Mouse (Mus musculus) adrenal gland (tissue): ENCODE results near the gene Crybg1.

ENCODE experiments used
- intact Hi-C: fragments of 180-260 bp; cut with DNase I; formaldehyde crosslinking; loops from one replicate; pipeline ENCODE4 v1.15.1; 2025
- long read RNA-seq, 2 experiments: library from polyadenylated mRNA; unstranded; transcript quantifications; one replicate each; pipeline ENCODE4 v2.0.0; 2020; ENCODE audit warnings: borderline replicate concordance in 1 of 2; ENCODE audit not compliant: insufficient replicate concordance in 1 of 2

The Crybg1 gene
- long read RNA-seq, experiment 1, result 0 reads
- long read RNA-seq, experiment 2, result 0 reads

- intact Hi-C loops, result loop anchor here (10.0 kb wide), 1 partner anchor 194 kb away; no protein-coding TSS in a partner anchor
These were observed at the start of gene Crybg1 for GRCm38 (mm10) chr10:44148337-44149317. Crybg1 (minus strand) TSS chr10:44148853.

DNA sequence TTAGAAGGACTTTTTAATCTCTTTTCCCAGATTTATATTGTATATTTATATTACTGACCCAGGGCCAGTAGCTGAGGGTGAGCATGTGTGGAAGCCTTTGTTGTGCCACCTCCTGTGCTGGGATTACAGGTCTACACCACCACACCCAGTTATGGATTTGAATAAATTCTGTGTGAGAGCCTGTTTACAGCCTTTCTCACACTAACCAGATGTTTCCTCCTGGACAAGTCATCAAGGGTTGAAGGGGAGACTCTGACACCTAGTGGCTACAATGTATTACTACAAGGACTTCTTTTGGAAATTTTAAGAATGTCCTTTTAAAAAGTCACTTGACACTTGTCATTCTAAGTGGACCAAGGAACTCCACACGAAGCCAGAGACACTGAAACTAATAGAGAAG lies 28.7 kb upstream of the Crybg1 start:
- intact Hi-C loops, result loop anchor here (2.0 kb wide), 1 partner anchor 223 kb away; no protein-coding TSS in a partner anchor

- intact Hi-C loops, result loop anchor here (2.0 kb wide), 1 partner anchor 222 kb away; no protein-coding TSS in a partner anchor
These were observed 27.9 kb upstream of the Crybg1 start for GRCm38 (mm10) chr10:44176548-44176947.

GRCm38 (mm10) chr10:44176120-44176519 lies 27.5 kb upstream of the Crybg1 start:
- intact Hi-C loops, result loop anchor here (2.0 kb wide), 1 partner anchor 221 kb away; no protein-coding TSS in a partner anchor

DNA sequence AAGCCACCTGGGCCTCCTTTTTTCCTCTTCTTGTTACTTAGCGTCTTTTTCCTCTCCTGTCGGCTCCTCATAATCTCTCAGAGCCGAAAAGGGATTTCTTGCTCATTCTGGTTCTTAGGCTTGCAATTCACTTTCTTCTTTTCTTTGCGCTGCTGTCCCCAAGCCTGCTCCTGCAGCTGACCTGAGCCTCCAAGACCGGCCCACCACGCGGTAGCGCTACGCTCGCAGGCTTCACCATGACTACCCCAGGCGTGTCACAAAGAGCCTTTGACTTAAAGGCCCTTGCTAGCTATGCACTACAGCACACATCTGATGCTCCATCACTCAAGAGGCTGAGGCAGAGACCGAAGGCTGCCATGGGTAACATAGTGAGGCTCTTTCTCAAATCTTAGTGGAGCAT lies 21.5 kb upstream of the Crybg1 start:
- intact Hi-C loops, result no loop called here

GRCm38 (mm10) chr10:44167061-44167460 lies 18.4 kb upstream of the Crybg1 start:
- intact Hi-C loops, result no loop called here

GRCm38 (mm10) chr10:44164258-44164975 lies 15.8 kb upstream of the Crybg1 start:
- intact Hi-C loops, result no loop called here

DNA sequence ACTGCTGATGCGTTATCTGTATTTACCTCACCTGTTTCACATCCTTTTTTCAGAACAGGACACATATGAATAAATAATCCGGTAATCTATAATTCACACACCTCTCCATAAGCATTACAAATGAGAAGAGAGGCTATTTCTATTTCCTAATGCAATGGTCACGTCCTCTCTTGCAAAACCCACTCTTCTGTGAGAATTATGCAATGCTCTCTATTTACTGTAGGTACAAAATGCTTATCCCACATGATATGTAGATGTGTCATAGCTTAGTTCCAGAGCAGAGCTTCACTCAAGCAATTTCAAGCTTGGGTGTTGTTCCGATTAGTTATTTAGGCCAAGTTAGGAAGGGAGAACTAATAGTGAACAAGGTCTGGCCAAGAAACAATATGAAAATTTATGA lies 14.4 kb upstream of the Crybg1 start:
- intact Hi-C loops, result no loop called here

DNA sequence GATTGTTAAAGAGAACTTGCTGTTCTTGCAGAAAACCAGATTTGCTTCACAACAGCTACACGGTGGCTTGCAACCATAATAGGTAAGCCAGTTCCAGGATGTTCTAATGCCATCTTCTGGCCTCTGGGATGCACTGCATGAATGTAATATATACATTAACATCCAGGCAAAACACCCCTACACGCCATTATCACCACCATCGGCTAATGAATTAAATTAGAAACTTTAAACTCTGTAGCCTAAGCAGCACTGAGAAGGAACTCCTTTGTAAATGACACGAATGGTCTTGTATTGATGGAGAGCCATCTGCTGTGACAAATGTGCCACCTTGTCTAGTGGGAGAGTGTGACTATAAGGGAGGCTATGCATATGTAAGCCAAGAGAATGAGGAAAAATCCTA lies 11.5 kb upstream of the Crybg1 start:
- intact Hi-C loops, result no loop called here

- intact Hi-C loops, result no loop called here
These were observed 8.8 kb upstream of the Crybg1 start for GRCm38 (mm10) chr10:44157489-44157888.

DNA sequence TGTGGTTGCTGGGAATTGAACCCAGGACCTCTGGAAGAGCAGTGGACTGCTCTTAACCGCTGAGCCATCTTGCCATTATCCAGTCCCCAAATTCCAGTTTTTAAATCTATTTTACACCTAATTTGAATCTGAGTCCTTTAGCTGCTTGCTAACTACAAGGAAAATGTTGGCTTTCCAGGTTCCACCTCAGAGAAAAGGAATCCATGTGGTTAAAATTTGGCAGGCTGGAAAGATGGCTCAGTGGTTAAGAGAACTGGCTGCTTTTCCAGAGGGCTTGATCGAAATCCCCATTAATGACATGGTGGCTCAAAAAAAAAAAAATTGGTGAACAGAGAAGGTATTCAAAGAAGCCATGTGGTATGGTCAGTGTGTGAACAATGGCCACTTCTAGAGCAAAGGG lies 1.8 kb upstream of the Crybg1 start:
- intact Hi-C loops, result no loop called here

DNA sequence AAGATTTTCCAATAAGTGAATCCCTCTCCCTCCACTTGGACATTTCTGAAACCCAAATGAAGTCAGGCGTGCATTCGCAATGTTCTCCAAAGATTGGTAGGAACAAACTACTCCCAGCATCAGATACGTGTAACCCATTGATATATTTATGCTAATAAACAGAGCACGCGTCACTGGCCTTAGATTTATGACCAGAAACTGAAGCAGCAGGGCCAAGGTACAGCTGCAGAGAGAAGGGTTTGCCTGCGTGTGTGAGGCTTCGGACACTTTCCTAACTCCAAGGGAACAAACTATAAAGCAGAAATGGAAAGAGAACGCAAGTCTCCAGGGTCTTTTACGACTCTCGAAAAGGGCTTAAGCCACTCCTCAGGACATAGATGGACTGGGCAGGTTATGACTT lies 5.3 kb downstream of the Crybg1 start:
- intact Hi-C loops, result loop anchor here (10.0 kb wide), 1 partner anchor 189 kb away; no protein-coding TSS in a partner anchor

GRCm38 (mm10) chr10:44138137-44138855 lies 10.4 kb downstream of the Crybg1 start:
- intact Hi-C loops, result no loop called here

DNA sequence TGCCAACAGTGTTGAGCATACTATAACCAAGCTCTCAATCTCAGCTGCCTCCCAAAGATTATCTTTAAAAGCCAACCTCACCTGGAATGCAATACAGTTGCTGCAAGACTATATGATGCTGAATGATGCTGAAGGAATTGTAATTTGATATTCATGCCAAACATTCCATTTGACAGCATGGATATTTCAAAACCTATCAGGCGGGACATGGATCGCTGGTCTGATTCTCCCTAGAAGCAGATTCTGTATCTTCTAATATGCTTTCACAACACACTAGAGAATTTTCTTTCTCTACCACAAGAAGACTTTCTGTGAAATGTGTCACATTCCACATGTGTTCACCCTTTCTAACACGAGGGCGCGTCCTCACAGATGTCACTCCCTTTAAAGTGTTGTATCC lies 22.6 kb downstream of the Crybg1 start:
- intact Hi-C loops, result no loop called here

- intact Hi-C loops, result no loop called here
These were observed 24.2 kb downstream of the Crybg1 start for GRCm38 (mm10) chr10:44124400-44124933.

GRCm38 (mm10) chr10:44118616-44119015 lies 30.0 kb downstream of the Crybg1 start:
- intact Hi-C loops, result no loop called here

DNA sequence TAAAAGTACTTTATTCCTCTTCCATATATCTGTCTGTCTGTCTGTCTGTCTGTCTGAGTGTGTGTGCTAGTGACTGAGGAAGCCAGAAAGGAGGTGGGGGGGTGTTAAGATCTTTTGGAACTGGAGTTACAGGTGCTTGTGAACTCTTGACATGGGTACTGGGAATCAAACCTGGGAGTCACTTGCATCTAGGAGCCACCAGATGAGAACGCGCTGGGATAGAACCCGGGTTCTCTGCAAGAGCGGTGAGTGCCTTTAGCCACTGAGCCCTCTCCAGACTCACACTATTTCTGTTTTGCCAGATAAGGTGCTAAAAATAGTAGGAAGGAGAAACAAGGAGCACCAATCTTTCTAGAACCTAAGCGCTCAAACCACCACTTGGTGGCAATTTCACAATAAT lies 31.9 kb downstream of the Crybg1 start:
- intact Hi-C loops, result no loop called here

DNA sequence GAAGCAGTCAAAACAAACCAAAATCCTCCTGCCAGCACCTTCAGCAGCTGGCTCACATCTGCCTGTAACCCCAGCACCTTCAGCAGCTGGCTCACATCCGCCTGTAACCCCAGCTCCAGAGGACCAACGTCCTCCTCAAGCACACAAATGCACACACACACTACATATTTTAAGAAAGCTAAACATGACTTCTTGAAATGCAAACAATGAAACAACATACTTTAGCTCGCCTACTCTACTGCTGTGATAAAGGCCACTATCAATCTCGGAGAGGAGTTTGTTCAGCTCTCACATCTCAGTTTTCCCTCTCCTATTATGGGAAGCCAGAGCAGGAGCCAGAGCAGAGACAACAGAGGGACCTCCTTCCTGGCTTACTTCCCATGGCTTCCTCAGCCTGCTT lies 34.0 kb downstream of the Crybg1 start:
- intact Hi-C loops, result no loop called here

DNA sequence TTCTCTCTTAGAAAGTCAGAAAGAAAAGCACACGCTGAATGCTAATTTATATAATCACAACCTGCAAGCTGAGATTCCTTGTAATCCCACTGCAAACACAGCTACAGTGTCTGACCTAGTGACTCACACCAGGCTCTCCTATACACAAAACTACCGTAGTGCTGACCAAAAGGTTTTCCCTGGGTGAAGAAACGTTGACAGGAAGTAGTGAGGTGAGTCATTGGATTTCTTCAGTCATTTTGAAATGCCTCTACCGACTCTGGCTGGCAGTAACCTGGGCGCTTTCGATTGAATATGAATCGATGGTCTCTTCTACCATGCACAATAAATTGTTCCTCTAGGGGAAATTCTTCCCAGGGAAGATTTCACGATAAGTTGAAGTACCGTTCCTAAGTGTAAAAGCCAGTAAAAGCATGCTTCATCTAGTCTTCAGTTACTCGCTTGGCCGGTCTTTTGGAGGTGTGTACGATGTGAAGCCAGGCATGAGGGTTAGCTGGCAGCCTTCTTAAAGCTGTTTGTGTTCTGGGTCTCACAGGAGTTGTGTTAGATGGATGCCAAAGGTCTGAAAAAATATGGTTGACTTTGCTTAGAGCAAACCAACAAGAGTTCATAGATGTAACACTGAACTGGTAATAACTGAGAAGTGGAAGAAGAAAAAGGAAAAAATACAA lies 36.5 kb downstream of the Crybg1 start:
- intact Hi-C loops, result no loop called here

- intact Hi-C loops, result no loop called here
These were observed 37.5 kb downstream of the Crybg1 start for GRCm38 (mm10) chr10:44111168-44111567.
